Mouse (Mus musculus): ENCODE measurements around the gene Olfr745.

Olfr745 gene

DNA sequence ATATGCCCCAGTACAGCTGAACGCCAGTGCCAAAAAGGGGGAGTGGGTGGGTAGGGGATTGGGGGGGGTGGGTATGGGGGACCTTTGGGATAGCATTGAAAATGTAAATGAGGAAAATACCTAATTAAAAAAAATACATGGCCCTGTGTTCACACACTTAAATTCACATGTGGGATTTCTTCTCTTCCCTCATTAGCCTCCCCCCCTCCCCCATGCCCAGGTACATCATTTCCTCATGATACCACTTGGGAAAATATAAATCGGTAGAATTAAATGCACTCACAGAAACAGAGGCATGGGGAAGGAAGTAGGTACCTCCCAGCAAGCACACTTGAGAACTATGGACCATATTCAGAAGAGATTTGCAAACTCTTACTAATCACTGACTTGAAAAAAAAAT lies at the start of gene Olfr745:
TSS of gene Olfr745 (plus strand) at position 301 of the 400 bp plus-strand sequence.
- DNase-seq (ENCODE audit: low read depth, low spot score), result no peak

DNA sequence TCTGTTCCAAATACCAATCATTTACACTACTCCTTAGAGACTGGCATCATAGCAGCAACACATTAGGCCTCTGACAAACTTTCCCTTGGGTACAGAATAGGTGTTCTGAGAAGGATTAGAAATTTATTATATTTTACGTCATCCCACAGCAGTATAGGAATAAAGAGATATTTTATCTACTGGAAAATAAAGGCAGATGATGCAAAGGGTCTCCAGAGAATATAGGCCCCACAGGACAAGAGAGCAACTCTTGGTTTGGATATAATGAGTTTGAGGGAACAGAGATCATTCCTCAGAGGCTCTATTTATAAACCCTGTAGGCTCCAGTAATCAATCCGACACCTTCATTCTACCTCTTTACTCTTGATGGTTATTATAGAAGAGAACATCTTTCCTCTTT lies 24.6 kb upstream of the Olfr745 start, which contains the start of gene Olfr744:
TSS of gene Olfr744 (plus strand) at position 301 of the 400 bp plus-strand sequence.
- DNase-seq (ENCODE audit: low read depth, low spot score), result no peak

DNA sequence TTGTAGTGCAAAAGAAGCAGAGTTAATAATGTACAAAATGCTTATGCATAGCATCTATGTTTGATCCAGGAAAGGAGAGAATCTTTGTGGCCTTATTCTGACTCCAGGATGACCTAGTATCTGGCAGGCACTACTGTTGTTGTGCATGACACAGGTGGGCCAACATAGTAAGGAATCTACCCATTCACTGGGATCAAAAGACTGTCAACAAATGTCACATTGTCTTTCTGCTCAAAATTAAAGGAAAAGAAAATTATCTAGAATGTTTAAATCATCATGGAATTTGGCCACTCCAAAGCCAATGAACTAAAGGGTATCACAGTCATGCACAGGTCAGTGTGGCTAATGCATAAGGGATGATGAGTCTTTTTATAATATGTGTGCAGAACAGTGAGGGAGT lies 7.6 kb downstream of the Olfr745 start, which contains the start of gene Olfr746:
TSS of gene Olfr746 (plus strand) at position 301 of the 400 bp plus-strand sequence.
- no peak for DNase-seq (ENCODE audit: low read depth, low spot score)

DNA sequence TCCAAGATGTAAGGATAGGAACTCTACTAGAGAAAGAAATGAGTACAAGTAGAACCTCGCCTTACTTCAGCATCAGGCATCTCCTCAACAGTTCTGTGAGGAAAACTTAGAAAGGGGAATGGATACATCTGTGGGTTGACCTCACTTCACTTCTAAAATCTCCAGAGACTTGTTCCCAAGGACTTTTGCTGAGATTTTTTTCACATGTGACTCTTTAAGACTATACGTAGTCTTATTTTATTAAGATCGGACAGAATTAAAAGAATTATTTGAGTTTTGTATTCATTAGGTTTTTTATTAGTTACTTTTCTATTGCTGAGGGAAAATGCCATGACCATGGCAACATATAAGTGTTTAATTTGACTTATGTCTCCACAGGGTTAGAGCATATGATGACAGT lies 53.9 kb downstream of the Olfr745 start, which contains the start of gene Olfr747:
TSS of gene Olfr747 (minus strand) at position 101 of the 400 bp plus-strand sequence.
- no peak for DNase-seq (ENCODE audit: low read depth, low spot score)

Data from retina, adult 2 months (tissue).